Mouse (Mus musculus) hindbrain, embryonic 15.5 days (tissue): ENCODE results near the gene Cyld. TPM values are rescaled to one million over a fixed set of nuclear protein-coding genes. Genes with fewer than 3 reads are reported as not detected.
"Not testable (repeated sequence)": the region's sequence is repeated elsewhere in the genome, so short reads cannot be mapped to it uniquely, and the experiment has no call there.

Experiments used
- ATAC-seq: fragments of 200-750 bp; cut with Nextera tagmentation; 2 replicates; pipeline ENCODE4 v1.8.0; 2017; ENCODE audit warnings: low read depth, moderate number of reproducible peaks, moderate TSS enrichment; ENCODE audit not compliant: low FRiP score
- H3K27ac ChIP-seq: fragments of 300-500 bp; sonication (generic); replicated peaks from 2 replicates; pipeline ENCODE4 v1.5.1; 2015; ENCODE audit warnings: mild to moderate bottlenecking, inconsistent platforms
- H3K27me3 ChIP-seq: fragments of 300-500 bp; sonication (generic); 2 replicates; pipeline ENCODE4 v1.6.1; 2015; ENCODE audit warnings: control low read depth, inconsistent platforms
- H3K36me3 ChIP-seq: fragments of 300-500 bp; sonication (generic); 2 replicates; pipeline ENCODE4 v1.6.1; 2015; ENCODE audit warnings: control low read depth, inconsistent platforms
- H3K4me1 ChIP-seq: fragments of 300-500 bp; sonication (generic); replicated peaks from 2 replicates; pipeline ENCODE4 v1.6.1; 2015; ENCODE audit warnings: control low read depth, inconsistent platforms
- H3K4me2 ChIP-seq: fragments of 300-500 bp; sonication (generic); 2 replicates; pipeline ENCODE4 v1.6.1; 2015; ENCODE audit warnings: moderate library complexity, mild to moderate bottlenecking, inconsistent platforms
- H3K4me3 ChIP-seq: fragments of 300-500 bp; sonication (generic); 2 replicates; pipeline ENCODE4 v1.5.1; 2015; ENCODE audit warnings: mild to moderate bottlenecking, inconsistent platforms
- H3K9ac ChIP-seq: fragments of 300-500 bp; sonication (generic); 2 replicates; pipeline ENCODE4 v1.6.1; 2015; ENCODE audit warnings: inconsistent platforms
- H3K9me3 ChIP-seq: fragments of 300-500 bp; sonication (generic); 2 replicates; pipeline ENCODE4 v1.6.1; 2016; ENCODE audit warnings: control low read depth, inconsistent platforms
- WGBS: fragments of 180-500 bp; shearing (Covaris S2); methylation state at CpG from one replicate; pipeline ENCODE4 v1.1.7; 2015; 5-methylcytosine and 5-hydroxymethylcytosine counted together
- polyA plus RNA-seq: library from polyadenylated mRNA; unstranded; fragments of >200 nt; fragmentation: Nextera tagmentation; extraction: Ambion mirVana; gene quantifications from 2 replicates; pipeline ENCODE4 v1.2.1, GENCODE M21; 2015

Cyld gene
- 12.3 and 16.7 TPM in 2 replicates for polyA plus RNA-seq

DNA sequence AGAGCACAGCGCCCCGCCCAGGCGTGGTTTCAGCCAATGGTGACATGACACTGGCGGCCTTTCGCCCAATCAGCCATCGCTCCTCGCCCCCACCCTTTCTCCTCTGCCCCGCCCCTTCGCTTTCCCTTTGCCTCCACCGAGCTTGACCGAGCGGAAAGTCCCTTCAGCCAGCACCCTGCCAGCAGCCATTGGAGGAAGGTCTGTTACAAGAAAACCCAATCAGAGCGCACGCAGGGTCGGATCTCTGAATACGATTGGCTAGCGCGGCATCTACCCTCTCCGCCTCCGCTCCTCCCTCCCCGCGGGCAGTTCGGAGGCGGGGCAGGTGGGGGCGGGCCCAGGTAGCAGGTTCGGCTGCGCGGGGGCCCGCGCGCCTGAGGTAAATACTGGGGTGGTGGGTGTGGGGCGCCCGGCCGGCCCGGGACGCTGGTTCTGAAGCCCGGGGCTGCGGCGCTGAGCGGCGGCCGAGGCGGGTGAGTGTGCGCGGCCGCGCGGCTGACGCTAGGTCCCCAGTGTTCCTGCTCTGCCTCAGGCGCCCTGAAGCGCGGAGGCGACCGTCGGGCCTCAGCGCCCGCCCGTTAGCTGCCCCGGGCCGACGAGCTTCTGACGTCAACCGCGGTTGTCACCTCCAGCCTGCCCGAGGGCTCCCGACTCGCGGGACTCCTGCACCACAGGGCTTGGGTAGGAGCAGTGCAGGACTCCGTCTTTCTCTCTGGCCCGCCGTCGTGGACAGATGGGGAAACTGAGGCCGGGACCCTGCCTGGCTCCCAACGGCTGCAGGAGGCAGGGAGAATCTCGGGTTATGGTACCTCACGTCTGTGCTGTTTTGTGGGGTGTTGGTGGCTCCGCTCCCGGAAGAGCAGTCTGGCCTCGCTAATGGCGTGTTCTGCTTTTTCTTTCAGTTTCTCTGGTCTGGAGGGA is at the start of gene Cyld:
Gene Cyld, plus strand, starts transcription at position 308 of the 921 bp plus-strand sequence.
- peak within 1 kb of the TSS; percentile 83 for H3K4me3 ChIP-seq
- peak within 1 kb of the TSS; percentile 77 for H3K9ac ChIP-seq
- no peaks in the 10 kb centered on the region for H3K9me3 ChIP-seq
- H3K27me3 ChIP-seq: peaks cover 2% of the 10 kb centered on the region; the same call in 1 of the 2 replicates
- under 1% methylated on average over 59 of the region's 80 CpGs for WGBS
- H3K4me1 ChIP-seq: peaks cover 23% of the 10 kb centered on the region
- H3K27ac ChIP-seq: peak within 1 kb of the TSS; percentile 89
- no peaks in the 10 kb centered on the region for H3K36me3 ChIP-seq
- ATAC-seq: peak; percentile 100
- H3K4me2 ChIP-seq: peak within 1 kb of the TSS; percentile 73

DNA sequence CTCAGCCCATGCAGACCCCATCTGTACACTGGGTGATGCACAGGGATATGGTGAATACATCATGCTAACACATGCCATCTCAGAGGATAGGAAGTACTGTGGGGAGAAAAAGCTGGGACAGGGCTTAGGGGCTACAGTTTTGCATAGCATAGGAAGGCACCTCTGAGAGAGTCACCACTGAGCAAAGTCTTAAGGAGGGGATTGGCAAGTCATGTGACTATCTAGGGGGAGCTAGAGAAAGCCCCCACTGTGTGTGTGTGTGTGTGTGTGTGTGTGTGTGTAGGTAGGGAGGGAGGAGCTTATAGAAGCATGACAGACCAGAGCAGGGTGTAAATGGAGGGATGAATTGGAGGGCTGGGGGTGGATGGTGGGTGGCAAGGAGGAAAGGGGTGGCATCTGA is 48.5 kb upstream of the Cyld start:
- Histone ChIP-seq H3K27ac (no peak overlapping the region), H3K9ac (no peak overlapping the region), H3K4me2 (no peak overlapping the region), H3K9me3 (no peaks in the 10 kb centered on the region), H3K36me3 (no peaks in the 10 kb centered on the region), H3K27me3 (peaks cover 11% of the 10 kb centered on the region; the same call in 1 of the 2 replicates), H3K4me1 (0 out of 2 replicates have a peak, but pooled peaks cover 8% of the 10 kb centered on the region), H3K4me3 (no peak overlapping the region)
- no peak for ATAC-seq

DNA sequence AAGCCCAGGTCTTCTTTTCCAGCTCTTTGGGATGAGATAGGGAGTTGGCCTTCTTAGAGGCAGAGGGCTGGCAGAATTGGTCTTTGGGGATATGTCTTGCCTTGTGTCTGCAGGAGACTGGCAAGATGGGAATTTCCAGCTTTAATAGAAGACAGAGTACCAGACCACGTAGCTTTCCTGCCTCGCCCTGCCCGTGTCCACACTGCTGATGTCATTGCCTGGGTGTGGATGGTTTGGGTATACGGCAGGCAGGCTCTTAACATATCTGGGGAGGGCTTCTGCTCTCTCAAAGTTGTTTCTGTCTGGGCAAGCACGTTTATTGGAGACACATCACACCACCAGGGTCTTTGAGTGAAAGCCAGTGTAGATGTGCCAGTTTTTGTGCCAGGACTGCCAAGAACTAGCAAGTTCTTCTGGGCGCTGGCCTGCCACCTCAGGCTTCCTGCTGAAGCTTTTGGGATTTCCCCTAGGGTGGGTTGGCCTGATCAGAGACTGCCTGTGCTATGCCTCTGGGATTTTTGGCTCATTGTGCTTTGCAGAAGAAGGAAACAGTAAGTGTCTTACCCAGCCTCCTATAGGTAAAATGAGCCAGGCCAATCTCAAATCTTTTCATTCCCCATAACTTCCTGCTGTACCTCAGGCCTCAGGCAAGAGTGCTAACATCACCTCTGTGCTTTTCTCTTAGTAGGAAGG is 46.7 kb upstream of the Cyld start:
- H3K9me3 ChIP-seq: no peaks in the 10 kb centered on the region
- 78% methylated on average over 6 of the region's 6 CpGs for WGBS
- H3K27ac ChIP-seq: no peak overlapping the region
- no peak overlapping the region for H3K4me2 ChIP-seq
- no peak overlapping the region for H3K9ac ChIP-seq
- no peaks in the 10 kb centered on the region for H3K36me3 ChIP-seq
- no peak overlapping the region for H3K4me3 ChIP-seq
- H3K27me3 ChIP-seq: peaks cover 11% of the 10 kb centered on the region; the same call in 1 of the 2 replicates
- H3K4me1 ChIP-seq: 0 out of 2 replicates have a peak, but pooled peaks cover 8% of the 10 kb centered on the region
- ATAC-seq: no peak

DNA sequence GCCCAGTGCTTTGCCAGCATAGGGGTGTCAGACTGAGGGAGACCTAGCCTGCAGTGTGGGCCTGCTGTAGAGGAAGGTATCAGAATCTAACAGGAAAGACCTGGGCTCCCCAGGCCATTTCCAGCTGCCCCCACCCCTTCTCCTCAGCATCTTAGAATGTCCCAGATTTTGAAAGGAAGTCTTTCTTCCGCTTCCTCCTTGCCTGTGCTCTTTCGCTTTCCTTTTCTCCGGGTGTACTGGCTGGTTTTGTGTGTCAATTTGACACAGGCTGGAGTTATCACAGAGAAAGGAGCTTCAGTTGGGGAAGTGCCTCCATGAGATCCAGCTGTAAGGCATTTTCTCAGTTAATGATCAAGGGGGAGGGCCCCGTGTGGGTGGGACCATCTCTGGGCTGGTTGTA is 45.7 kb upstream of the Cyld start:
- H3K9me3 ChIP-seq, H3K4me3 ChIP-seq, H3K4me1 ChIP-seq, H3K4me2 ChIP-seq, ATAC-seq, H3K36me3 ChIP-seq, H3K9ac ChIP-seq, H3K27ac ChIP-seq: not testable (repeated sequence)
- WGBS: 78% methylated on average over 4 of the region's 4 CpGs
- H3K27me3 ChIP-seq: peaks cover 11% of the 10 kb centered on the region; the same call in 1 of the 2 replicates

GRCm38 (mm10) chr8:88655334-88655733 is 41.5 kb upstream of the Cyld start:
- Histone ChIP-seq H3K36me3 (no peaks in the 10 kb centered on the region), H3K4me2 (no peak overlapping the region), H3K9ac (no peak overlapping the region), H3K9me3 (0 out of 2 replicates have a peak, but pooled peaks cover 5% of the 10 kb centered on the region), H3K27me3 (no peaks in the 10 kb centered on the region), H3K4me1 (no peaks in the 10 kb centered on the region), H3K27ac (no peak overlapping the region), H3K4me3 (no peak overlapping the region)
- no peak for ATAC-seq

GRCm38 (mm10) chr8:88659873-88660272 is 37.0 kb upstream of the Cyld start:
- no peak overlapping the region for H3K27ac ChIP-seq
- H3K4me3 ChIP-seq: no peak overlapping the region
- no peaks in the 10 kb centered on the region for H3K36me3 ChIP-seq
- no peak overlapping the region for H3K9ac ChIP-seq
- H3K27me3 ChIP-seq: no peaks in the 10 kb centered on the region
- WGBS: 74% methylated on average over 3 of the region's 3 CpGs
- no peak overlapping the region for H3K4me2 ChIP-seq
- ATAC-seq: no peak
- H3K4me1 ChIP-seq: peaks cover 4% of the 10 kb centered on the region
- H3K9me3 ChIP-seq: 0 out of 2 replicates have a peak, but pooled peaks cover 5% of the 10 kb centered on the region

- no peaks in the 10 kb centered on the region for H3K36me3 ChIP-seq
- H3K4me3 ChIP-seq: no peak overlapping the region
- 89% methylated on average over 6 of the region's 6 CpGs for WGBS
- no peaks in the 10 kb centered on the region for H3K27me3 ChIP-seq
- H3K4me1 ChIP-seq: peaks cover 10% of the 10 kb centered on the region
- H3K9ac ChIP-seq: no peak overlapping the region
- ATAC-seq: no peak
- no peak overlapping the region for H3K4me2 ChIP-seq
- H3K27ac ChIP-seq: no peak overlapping the region
- no peaks in the 10 kb centered on the region for H3K9me3 ChIP-seq
Observed at GRCm38 (mm10) chr8:88662401-88662821, 34.4 kb upstream of the Cyld start.

DNA sequence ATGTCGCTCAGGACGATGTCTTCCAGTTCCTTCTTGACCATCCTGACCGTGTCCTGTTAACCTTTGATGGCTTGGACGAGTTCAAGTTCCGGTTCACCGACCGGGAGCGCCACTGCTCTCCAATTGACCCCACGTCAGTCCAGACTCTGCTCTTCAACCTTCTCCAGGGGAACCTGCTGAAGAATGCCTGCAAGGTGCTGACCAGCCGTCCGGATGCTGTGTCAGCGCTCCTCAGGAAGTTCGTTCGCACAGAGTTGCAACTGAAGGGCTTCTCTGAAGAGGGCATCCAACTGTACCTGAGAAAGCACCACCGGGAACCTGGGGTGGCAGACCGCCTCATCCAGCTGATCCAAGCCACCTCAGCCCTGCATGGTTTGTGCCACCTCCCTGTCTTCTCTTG is 32.7 kb upstream of the Cyld start:
- no peaks in the 10 kb centered on the region for H3K36me3 ChIP-seq
- no peak for ATAC-seq
- H3K27me3 ChIP-seq: no peaks in the 10 kb centered on the region
- 70% methylated on average over 16 of the region's 16 CpGs for WGBS
- H3K27ac ChIP-seq: no peak overlapping the region
- no peak overlapping the region for H3K4me2 ChIP-seq
- H3K4me1 ChIP-seq: peaks cover 24% of the 10 kb centered on the region
- no peak overlapping the region for H3K9ac ChIP-seq
- no peaks in the 10 kb centered on the region for H3K9me3 ChIP-seq
- no peak overlapping the region for H3K4me3 ChIP-seq

DNA sequence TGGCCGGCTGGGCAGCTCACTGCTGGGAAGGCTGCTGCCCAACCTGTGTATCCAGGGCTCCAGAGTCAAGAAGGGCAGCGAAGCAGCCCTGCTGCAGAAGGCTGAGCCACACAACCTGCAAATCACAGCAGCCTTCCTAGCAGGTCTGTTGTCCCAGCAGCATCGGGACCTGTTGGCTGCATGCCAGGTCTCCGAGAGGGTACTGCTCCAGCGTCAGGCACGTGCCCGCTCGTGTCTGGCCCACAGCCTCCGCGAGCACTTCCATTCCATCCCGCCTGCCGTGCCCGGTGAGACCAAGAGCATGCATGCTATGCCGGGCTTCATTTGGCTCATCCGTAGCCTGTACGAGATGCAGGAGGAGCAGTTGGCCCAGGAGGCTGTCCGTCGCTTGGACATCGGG is 31.9 kb upstream of the Cyld start:
- Histone ChIP-seq H3K9me3 (no peaks in the 10 kb centered on the region), H3K27ac (no peak overlapping the region), H3K9ac (no peak overlapping the region), H3K4me2 (no peak overlapping the region), H3K4me1 (peaks cover 26% of the 10 kb centered on the region), H3K27me3 (no peaks in the 10 kb centered on the region), H3K4me3 (no peak overlapping the region), H3K36me3 (no peaks in the 10 kb centered on the region)
- no peak for ATAC-seq
- WGBS: 74% methylated on average over 19 of the region's 19 CpGs

GRCm38 (mm10) chr8:88666435-88666834 is 30.4 kb upstream of the Cyld start:
- 85% methylated on average over 1 of the region's 1 CpGs for WGBS
- Histone ChIP-seq H3K9me3 (no peaks in the 10 kb centered on the region), H3K4me3 (no peak overlapping the region), H3K27ac (no peak overlapping the region), H3K4me2 (no peak overlapping the region), H3K9ac (no peak overlapping the region), H3K36me3 (no peaks in the 10 kb centered on the region), H3K4me1 (peaks cover 26% of the 10 kb centered on the region), H3K27me3 (no peaks in the 10 kb centered on the region)
- no peak for ATAC-seq

DNA sequence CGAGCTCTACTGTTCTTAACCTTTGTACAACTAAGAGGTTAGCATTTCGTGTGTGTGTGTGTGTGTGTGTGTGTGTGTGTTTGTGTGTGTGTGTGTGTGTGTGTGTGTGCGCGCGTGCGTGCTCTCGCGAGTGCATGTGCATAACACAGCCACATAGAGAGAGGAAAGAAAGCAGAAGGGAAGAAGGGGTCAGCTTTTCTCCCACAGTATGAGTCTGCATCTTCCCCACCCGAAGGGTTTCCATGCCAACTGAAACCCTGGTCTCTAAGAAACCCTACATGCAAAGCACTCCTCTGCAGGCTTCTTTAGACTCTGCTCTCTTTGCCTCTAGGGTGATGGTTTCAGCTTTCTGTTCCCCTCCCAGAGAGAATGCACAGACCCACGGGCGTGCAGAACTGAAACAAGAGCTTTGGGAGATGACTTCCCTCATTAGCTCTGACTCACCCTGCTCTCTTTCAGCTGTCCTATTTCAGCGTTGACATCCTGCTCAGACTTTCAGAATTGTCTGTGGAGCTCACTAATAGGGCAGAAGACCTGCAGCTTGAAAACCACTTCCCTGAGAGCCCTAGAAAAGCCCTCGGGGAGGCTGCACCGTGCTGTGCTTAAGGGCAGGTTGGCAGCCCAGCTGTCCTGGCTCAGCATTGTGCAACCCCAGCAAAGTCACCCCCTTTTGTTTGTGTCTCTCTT is 28.3 kb upstream of the Cyld start:
- Histone ChIP-seq H3K4me1 (peaks cover 26% of the 10 kb centered on the region), H3K27ac (peak overlapping the region; percentile 66), H3K9me3 (no peaks in the 10 kb centered on the region), H3K36me3 (no peaks in the 10 kb centered on the region), H3K27me3 (no peaks in the 10 kb centered on the region), H3K4me2 (no peak overlapping the region), H3K9ac (no peak overlapping the region), H3K4me3 (no peak overlapping the region)
- WGBS: 45% methylated on average over 14 of the region's 14 CpGs
- peak; percentile 77 for ATAC-seq

DNA sequence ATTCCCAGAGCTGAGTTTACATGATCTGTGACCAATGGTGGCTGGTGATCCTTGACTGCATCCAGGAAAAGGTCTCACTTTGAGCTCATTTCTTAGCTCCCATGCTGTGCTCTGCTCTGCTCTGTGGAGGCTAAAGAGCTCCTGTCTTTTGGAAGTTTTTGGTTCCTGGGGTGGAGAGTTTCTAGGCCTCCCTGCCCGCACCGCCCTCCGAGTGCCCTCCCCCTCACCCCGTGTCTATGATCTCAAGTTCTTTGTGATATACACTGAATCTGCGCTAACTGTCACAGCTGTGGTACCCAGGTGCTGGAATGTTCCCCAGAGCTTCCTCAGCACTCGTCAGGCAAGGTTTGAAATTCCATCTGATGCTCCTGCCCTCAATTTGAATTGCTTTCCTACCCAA is 26.0 kb upstream of the Cyld start:
- no peak overlapping the region for H3K9ac ChIP-seq
- H3K4me2 ChIP-seq: no peak overlapping the region
- H3K4me3 ChIP-seq: no peak overlapping the region
- 68% methylated on average over 6 of the region's 6 CpGs for WGBS
- H3K36me3 ChIP-seq: no peaks in the 10 kb centered on the region
- H3K27me3 ChIP-seq: no peaks in the 10 kb centered on the region
- no peak for ATAC-seq
- no peak overlapping the region for H3K27ac ChIP-seq
- peaks cover 16% of the 10 kb centered on the region for H3K4me1 ChIP-seq
- no peaks in the 10 kb centered on the region for H3K9me3 ChIP-seq
